Mouse (Mus musculus): ENCODE results near the gene Alg13. TPM values are rescaled to one million over a fixed set of nuclear protein-coding genes. Genes with fewer than 3 reads are reported as not detected.

Gene Alg13
- polyA plus RNA-seq (2011; ENCODE audit: insufficient read depth, insufficient read length, low replicate concordance, missing spikeins): 5.5 and 21.9 TPM in 2 replicates

DNA sequence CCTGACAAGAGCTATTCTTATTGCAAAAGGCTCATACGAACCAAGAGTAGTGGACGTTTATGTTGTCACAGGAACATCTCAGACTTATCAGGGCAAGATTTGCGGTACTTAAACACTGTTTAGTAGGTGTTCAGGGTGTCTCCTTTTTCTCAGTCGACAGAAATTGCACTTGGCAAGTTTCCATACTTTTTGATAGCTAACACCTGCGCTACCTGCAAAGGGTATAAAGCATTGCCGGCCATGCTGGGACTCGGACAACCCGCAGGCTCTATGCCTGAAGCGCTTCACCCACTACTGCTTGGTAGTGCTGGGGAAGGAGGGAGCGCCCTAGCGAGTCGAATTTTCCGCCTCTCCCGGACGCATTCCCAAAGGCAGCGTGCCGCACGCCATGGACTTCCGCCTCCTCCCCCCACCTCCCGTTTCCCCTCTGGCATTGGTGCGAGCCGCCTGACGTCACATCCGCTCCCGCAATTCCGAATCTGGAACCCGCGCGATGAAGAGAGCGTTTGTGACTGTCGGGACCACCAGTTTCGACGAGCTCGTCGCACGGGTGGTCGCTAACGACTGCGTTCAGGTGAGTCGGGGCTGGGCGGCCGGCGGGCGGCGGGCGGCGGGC lies at the start of gene Alg13:
Gene Alg13, plus strand, starts transcription at position 257 of the 616 bp plus-strand sequence.
- WGBS: 18% methylated on average over 47 of the region's 47 CpGs
- no peak for TF ChIP-seq CTCF (IDR thresholded peaks at IDR 0.05; ENCODE audit: control insufficient read depth, insufficient read depth, low read length)
- TF ChIP-seq POLR2A (IDR thresholded peaks at IDR 0.05; ENCODE audit: borderline replicate concordance, control insufficient read depth, low read depth, low read length): peak; percentile 25; the same call in 1 of the 2 replicates
- no peaks in the 10 kb centered on the region for H3K4me1 ChIP-seq (ENCODE audit: control insufficient read depth, insufficient read depth, low read length)
- H3K4me3 ChIP-seq (replicated peaks; ENCODE audit: control insufficient read depth, low read depth, low read length): peak within 1 kb of the TSS; percentile 74
- H3K27ac ChIP-seq (ENCODE audit: control insufficient read depth, insufficient read depth, low read depth, low read length, poor library complexity): peak within 1 kb of the TSS; percentile 51; the same call in 1 of the 2 replicates

DNA sequence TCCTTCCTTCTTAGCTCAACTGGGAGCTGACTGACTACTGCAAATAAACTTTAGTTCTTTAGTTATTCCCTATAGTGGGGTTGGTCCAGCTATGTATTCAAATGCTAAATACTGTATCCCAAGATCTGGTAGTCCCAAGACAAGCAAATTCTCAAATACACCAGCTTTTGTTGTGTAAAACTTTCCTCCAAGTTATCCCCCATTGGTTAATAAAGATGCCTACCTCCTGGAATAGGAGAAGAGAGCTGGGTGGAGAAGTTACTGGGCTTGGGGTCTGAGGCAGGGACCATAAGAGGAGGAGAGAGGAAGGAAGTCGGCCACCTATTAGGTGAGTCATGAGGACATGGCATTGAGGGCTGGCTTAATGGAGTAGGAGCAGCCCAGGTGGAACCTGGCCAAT lies 49.0 kb upstream of the Alg13 start:
- no peak for TF ChIP-seq POLR2A (IDR thresholded peaks at IDR 0.05; ENCODE audit: borderline replicate concordance, control insufficient read depth, low read depth, low read length)
- no peak for TF ChIP-seq CTCF (IDR thresholded peaks at IDR 0.05; ENCODE audit: control insufficient read depth, insufficient read depth, low read length)
- 54% methylated on average over 1 of the region's 1 CpGs for WGBS
- Histone ChIP-seq H3K4me3 (replicated peaks; ENCODE audit: control insufficient read depth, low read depth, low read length) (no peak overlapping the region), H3K27ac (ENCODE audit: control insufficient read depth, insufficient read depth, low read depth, low read length, poor library complexity) (no peak overlapping the region), H3K4me1 (ENCODE audit: control insufficient read depth, insufficient read depth, low read length) (no peaks in the 10 kb centered on the region)

DNA sequence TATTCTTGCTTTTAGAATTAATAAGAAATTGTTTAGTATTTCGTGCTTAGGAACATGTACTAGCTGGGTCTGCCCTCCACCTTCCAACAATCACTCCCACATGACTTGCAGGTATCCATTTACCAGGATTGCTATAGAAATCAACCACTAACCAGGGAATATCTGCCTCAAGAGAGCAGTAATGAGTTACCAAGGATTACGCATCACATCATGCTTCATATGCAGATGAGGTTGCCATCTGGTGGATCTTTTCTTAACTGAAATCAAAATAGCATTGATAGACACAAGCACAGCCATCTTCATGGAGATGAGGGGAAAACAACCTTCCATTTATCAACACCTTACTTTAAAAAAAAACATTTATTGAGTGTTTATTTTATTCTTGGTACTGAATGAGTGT lies 16.1 kb upstream of the Alg13 start:
- H3K4me3 ChIP-seq (replicated peaks; ENCODE audit: control insufficient read depth, low read depth, low read length): no peak overlapping the region
- H3K27ac ChIP-seq (ENCODE audit: control insufficient read depth, insufficient read depth, low read depth, low read length, poor library complexity): no peak overlapping the region
- no peaks in the 10 kb centered on the region for H3K4me1 ChIP-seq (ENCODE audit: control insufficient read depth, insufficient read depth, low read length)
- 57% methylated on average over 2 of the region's 2 CpGs for WGBS
- TF ChIP-seq POLR2A (IDR thresholded peaks at IDR 0.05; ENCODE audit: borderline replicate concordance, control insufficient read depth, low read depth, low read length) (no peak), CTCF (IDR thresholded peaks at IDR 0.05; ENCODE audit: control insufficient read depth, insufficient read depth, low read length) (no peak)

DNA sequence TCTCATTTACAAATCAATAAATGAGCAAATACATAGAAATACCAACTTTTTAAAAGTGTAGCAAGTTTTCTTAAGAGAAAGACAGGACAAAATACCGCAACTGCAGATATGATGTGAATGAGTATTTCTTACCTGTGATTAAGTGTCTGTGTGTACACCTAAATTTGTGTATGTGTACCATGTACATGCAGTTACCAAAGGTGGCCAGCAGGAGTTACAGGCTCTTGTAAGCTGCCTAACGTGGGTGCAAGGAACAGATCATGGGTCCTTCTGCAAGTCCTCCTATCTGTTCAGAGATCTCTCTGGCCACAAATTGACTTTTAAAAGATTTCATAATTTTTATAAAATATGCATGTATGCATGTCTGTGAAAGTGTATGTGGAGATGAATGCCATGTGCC lies 11.9 kb upstream of the Alg13 start:
- H3K4me3 ChIP-seq (replicated peaks; ENCODE audit: control insufficient read depth, low read depth, low read length): no peak overlapping the region
- H3K4me1 ChIP-seq (ENCODE audit: control insufficient read depth, insufficient read depth, low read length): no peaks in the 10 kb centered on the region
- TF ChIP-seq POLR2A (IDR thresholded peaks at IDR 0.05; ENCODE audit: borderline replicate concordance, control insufficient read depth, low read depth, low read length) (no peak), CTCF (IDR thresholded peaks at IDR 0.05; ENCODE audit: control insufficient read depth, insufficient read depth, low read length) (no peak)
- 76% methylated on average over 2 of the region's 2 CpGs for whole genome bisulfite sequencing
- H3K27ac ChIP-seq (ENCODE audit: control insufficient read depth, insufficient read depth, low read depth, low read length, poor library complexity): no peak overlapping the region

DNA sequence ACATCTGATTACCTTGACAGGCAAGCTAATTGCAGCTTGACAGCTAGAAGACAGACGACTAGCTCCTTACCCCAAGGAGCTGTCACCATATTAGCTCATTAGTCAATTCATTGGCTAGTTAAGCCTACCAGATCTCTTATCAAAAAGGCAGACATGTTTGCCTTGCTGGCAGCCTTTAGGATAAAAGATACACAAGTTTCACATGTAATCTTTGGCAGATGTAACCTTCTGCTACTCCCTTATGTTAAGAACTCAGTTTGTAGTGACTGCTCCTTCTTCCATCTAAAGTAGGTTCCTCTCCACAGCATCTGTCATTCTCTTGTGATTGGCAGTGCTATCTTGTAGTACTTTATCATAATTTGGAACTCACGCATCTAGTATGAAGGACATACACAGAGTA lies 3.6 kb upstream of the Alg13 start:
- TF ChIP-seq POLR2A (IDR thresholded peaks at IDR 0.05; ENCODE audit: borderline replicate concordance, control insufficient read depth, low read depth, low read length) (no peak), CTCF (IDR thresholded peaks at IDR 0.05; ENCODE audit: control insufficient read depth, insufficient read depth, low read length) (no peak)
- no peak overlapping the region for H3K27ac ChIP-seq (ENCODE audit: control insufficient read depth, insufficient read depth, low read depth, low read length, poor library complexity)
- no peaks in the 10 kb centered on the region for H3K4me1 ChIP-seq (ENCODE audit: control insufficient read depth, insufficient read depth, low read length)
- no peak overlapping the region for H3K4me3 ChIP-seq (replicated peaks; ENCODE audit: control insufficient read depth, low read depth, low read length)
- WGBS: 69% methylated on average over 2 of the region's 2 CpGs

DNA sequence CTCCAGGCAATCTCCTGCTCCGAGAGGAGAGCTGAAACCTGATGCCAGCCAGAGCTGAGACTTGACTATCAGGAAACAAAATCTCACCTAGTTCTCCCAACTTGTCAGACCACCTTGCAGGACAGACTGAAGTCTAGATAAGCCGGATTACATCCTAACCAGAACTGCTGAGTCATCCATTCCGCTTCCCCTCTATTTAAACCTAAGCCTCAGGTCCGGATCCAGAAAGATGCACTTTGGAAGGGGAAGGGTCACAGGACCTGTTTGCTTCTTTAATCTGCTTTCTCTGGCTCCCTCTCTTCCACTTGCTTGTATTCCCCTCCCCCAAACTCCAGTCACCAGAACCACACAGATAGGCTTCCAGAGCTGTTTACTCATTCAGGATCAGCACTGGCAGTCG lies 2.6 kb upstream of the Alg13 start:
- H3K4me1 ChIP-seq (ENCODE audit: control insufficient read depth, insufficient read depth, low read length): no peaks in the 10 kb centered on the region
- H3K27ac ChIP-seq (ENCODE audit: control insufficient read depth, insufficient read depth, low read depth, low read length, poor library complexity): no peak overlapping the region
- no peak for TF ChIP-seq CTCF (IDR thresholded peaks at IDR 0.05; ENCODE audit: control insufficient read depth, insufficient read depth, low read length)
- no peak for TF ChIP-seq POLR2A (IDR thresholded peaks at IDR 0.05; ENCODE audit: borderline replicate concordance, control insufficient read depth, low read depth, low read length)
- WGBS: 35% methylated on average over 5 of the region's 5 CpGs
- no peak overlapping the region for H3K4me3 ChIP-seq (replicated peaks; ENCODE audit: control insufficient read depth, low read depth, low read length)

DNA sequence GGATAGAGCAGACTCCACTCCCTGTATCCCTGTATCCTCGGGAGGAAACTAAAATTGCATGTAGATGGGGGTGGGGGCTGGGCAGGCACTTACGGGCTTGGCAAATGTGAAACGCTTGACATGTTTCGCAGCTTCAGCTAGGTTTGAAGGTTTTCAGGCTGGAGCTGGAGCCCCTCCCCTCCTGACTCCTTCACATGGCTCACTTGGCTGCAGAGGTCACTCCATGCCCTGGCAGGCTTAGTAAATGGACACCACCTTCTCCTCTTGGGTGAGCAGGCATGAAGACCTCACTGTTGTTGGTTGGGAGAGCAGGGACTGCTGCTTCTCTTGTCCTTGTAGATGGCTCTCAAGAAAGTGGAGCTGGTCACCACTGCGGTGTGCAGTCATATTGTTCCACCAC lies 1.6 kb upstream of the Alg13 start:
- 76% methylated on average over 5 of the region's 5 CpGs for WGBS
- no peak for TF ChIP-seq CTCF (IDR thresholded peaks at IDR 0.05; ENCODE audit: control insufficient read depth, insufficient read depth, low read length)
- no peak for TF ChIP-seq POLR2A (IDR thresholded peaks at IDR 0.05; ENCODE audit: borderline replicate concordance, control insufficient read depth, low read depth, low read length)
- Histone ChIP-seq H3K4me1 (ENCODE audit: control insufficient read depth, insufficient read depth, low read length) (no peaks in the 10 kb centered on the region), H3K4me3 (replicated peaks; ENCODE audit: control insufficient read depth, low read depth, low read length) (no peak overlapping the region), H3K27ac (ENCODE audit: control insufficient read depth, insufficient read depth, low read depth, low read length, poor library complexity) (no peak overlapping the region)

DNA sequence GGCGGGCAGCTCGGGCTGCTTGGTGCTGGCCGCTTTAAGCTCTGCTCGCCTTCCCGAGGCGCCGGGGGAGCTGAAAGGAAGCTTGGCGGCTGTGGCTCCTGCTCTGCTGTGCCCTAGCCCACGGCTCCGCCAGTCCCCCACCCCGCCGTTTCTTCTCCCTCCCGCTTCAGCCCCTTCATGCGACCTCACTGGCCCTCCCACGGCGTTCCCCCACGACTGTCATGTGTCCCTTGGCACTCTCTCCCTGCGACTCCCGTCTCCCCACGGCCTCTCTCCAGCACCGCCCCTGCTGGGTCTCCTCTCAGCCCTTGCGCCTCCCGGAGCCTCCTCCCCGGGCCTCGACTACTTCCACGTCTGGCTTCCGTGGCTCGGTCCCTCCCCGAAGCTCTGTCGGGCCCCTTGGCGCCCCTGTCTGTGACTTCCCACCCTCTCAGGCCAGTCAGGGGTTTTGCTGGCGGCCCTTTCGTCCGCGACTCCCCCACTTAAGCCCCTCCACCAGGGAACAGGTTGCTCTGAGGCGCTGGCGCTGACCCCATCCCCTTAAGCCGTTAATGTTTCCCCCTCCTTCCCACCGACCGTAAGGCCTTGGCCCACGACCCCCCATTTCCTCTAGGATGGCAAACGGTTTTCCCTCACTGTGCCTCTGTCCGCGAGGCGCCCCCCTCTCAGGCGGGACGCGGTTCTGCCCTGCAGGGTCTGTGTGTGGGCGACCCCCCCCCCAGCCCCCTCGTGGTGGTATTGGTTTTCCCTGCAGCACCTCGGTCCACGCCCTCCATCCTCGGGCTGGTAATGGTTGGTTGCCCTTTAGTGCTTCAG lies 768 bp downstream of the Alg13 start:
- 17% methylated on average over 45 of the region's 53 CpGs for WGBS
- H3K27ac ChIP-seq (ENCODE audit: control insufficient read depth, insufficient read depth, low read depth, low read length, poor library complexity): peak overlapping the region; percentile 51; the same call in 1 of the 2 replicates
- no peaks in the 10 kb centered on the region for H3K4me1 ChIP-seq (ENCODE audit: control insufficient read depth, insufficient read depth, low read length)
- H3K4me3 ChIP-seq (replicated peaks; ENCODE audit: control insufficient read depth, low read depth, low read length): peak overlapping the region; percentile 74
- TF ChIP-seq POLR2A (IDR thresholded peaks at IDR 0.05; ENCODE audit: borderline replicate concordance, control insufficient read depth, low read depth, low read length) (no peak), CTCF (IDR thresholded peaks at IDR 0.05; ENCODE audit: control insufficient read depth, insufficient read depth, low read length) (no peak)
